Mouse (Mus musculus): ENCODE data around the gene Chrnb2.

DNA sequence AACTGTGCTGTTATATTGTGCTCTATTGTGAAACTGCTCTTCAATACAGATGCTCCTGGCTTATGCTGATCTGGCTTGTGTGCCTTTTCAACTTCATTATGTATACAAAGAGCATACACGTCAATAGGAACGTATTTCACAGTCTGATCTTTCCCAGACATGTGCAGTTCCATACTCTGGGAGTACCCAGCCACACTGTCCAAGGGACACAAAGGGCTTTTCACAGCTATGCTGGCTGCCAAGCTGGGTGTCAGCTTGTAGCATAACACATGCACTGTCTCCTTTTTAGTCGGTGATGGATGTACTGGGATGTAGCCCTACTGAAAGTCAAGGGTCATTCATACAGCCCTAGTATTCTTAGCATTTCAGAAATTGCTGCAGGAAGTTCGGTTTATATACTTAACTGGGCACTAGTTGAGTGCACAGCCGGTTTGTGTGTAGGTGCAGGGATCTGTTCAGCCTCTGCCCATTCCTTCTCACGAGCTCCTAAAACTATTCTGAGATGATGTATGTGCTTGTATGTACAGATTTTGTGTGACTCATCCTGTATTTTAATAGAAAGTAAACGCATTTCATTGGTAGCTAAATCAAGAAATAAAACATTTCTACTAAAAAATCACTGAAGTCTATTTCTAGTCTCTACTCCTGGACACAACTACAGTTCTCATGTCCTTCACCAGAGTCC lies 40.9 kb downstream of the Chrnb2 start:
- TF ChIP-seq CTCF (IDR thresholded peaks at IDR 0.05; ENCODE audit: borderline replicate concordance, insufficient read depth, low read length) (no peak), POLR2A (IDR thresholded peaks at IDR 0.05; ENCODE audit: low read depth, low read length) (no peak)

Measured in embryonic fibroblast, embryonic 13.5 days (primary cell).